Mouse (Mus musculus): ENCODE measurements around the gene Rnd1. TPM values are rescaled to one million over a fixed set of nuclear protein-coding genes. Genes with fewer than 3 reads are reported as not detected.

Gene Rnd1
- polyA plus RNA-seq, 1 experiment from 2014 or later, result 16.4 TPM

DNA sequence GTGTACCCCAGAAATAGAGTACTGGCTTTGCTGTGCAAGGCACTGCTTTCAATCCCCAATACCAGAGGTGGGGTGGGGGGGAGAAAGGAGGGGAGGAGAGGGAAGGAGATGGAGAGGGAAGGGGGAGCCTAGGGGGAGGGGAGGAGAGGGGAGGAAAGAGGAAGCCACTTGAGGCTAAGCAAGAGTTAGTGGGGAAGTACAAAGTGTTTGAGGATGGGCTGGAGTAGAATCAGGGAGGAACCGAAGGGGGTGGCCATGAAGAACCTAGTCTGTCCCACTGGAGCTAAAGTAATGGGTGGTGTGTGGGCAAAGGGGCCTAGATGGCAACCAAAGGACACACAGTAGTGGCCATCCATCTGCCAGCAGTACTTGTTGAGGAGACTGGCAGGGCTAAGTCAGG, 6.5 kb upstream of the Rnd1 start:
- H3K9me3 ChIP-seq (ENCODE audit: control insufficient read depth, low read length), result no peaks in the 10 kb centered on the region
- WGBS, result 94% methylated on average over 1 of the region's 1 CpGs
- no peak overlapping the region for H3K4me2 ChIP-seq (ENCODE audit: low read length)
- no peak for ATAC-seq
- H3K4me3 ChIP-seq (replicated peaks; ENCODE audit: low read length), result no peak overlapping the region
- H3K4me1 ChIP-seq (replicated peaks; ENCODE audit: control insufficient read depth, insufficient read depth, low read length), result no peaks in the 10 kb centered on the region
- H3K27ac ChIP-seq (ENCODE audit: low read length), result no peak overlapping the region
- H3K36me3 ChIP-seq (ENCODE audit: control insufficient read depth, insufficient read depth), result no peaks in the 10 kb centered on the region
- H3K9ac ChIP-seq (replicated peaks; ENCODE audit: low read depth, low read length), result no peak overlapping the region
- H3K27me3 ChIP-seq (replicated peaks; ENCODE audit: control insufficient read depth, insufficient read depth, low read length), result no peaks in the 10 kb centered on the region

DNA sequence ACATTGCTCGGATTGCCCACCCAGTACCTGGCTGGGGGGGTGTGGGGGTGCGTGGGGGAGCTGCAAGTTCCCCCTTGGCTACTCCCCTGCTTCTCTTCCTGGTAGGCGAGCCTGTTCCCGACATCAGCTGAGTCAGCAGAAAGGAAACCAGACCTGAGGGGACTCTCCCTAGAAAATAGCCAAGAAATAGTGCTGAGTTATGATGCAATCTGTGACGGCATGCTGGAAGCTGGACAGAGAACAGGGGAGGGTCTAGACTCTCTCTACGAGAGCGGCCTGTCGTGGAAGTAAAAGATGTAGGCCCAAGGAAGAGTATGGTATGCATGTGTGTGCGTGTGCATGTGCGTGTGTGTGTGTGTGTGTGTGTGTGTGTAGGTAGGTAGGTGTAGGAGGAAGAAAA, 5.9 kb upstream of the Rnd1 start:
- no peak overlapping the region for H3K4me2 ChIP-seq (ENCODE audit: low read length)
- ATAC-seq, result no peak
- no peak overlapping the region for H3K4me3 ChIP-seq (replicated peaks; ENCODE audit: low read length)
- no peaks in the 10 kb centered on the region for H3K36me3 ChIP-seq (ENCODE audit: control insufficient read depth, insufficient read depth)
- H3K27ac ChIP-seq (ENCODE audit: low read length), result no peak overlapping the region
- 76% methylated on average over 10 of the region's 10 CpGs for WGBS
- H3K27me3 ChIP-seq (replicated peaks; ENCODE audit: control insufficient read depth, insufficient read depth, low read length), result no peaks in the 10 kb centered on the region
- no peaks in the 10 kb centered on the region for H3K9me3 ChIP-seq (ENCODE audit: control insufficient read depth, low read length)
- no peak overlapping the region for H3K9ac ChIP-seq (replicated peaks; ENCODE audit: low read depth, low read length)
- no peaks in the 10 kb centered on the region for H3K4me1 ChIP-seq (replicated peaks; ENCODE audit: control insufficient read depth, insufficient read depth, low read length)

DNA sequence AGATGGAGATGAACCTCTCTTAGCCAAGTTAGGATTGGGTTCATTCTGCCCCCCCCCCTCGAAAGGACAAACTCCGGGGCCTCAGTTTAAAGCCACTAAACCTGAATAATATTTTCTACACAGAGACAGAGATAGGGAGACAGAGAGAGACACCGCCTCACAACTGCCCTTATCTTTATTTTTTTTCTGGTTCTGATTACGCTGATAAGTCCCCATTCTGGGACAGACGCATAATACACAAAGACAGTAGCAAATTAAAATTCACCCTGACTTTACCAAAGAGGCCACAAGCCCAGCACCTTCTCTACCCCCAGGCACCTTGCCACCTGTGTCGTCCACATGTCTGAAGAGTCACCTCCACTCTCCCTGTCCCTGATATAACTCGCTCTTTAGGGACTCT, 4.4 kb upstream of the Rnd1 start:
- Histone ChIP-seq H3K9me3 (ENCODE audit: control insufficient read depth, low read length) (no peaks in the 10 kb centered on the region), H3K36me3 (ENCODE audit: control insufficient read depth, insufficient read depth) (no peaks in the 10 kb centered on the region), H3K4me2 (ENCODE audit: low read length) (no peak overlapping the region), H3K27me3 (replicated peaks; ENCODE audit: control insufficient read depth, insufficient read depth, low read length) (no peaks in the 10 kb centered on the region), H3K4me1 (replicated peaks; ENCODE audit: control insufficient read depth, insufficient read depth, low read length) (peaks cover 8% of the 10 kb centered on the region), H3K9ac (replicated peaks; ENCODE audit: low read depth, low read length) (no peak overlapping the region), H3K4me3 (replicated peaks; ENCODE audit: low read length) (no peak overlapping the region), H3K27ac (ENCODE audit: low read length) (no peak overlapping the region)
- 87% methylated on average over 7 of the region's 7 CpGs for WGBS
- ATAC-seq, result no peak

- no peaks in the 10 kb centered on the region for H3K27me3 ChIP-seq (replicated peaks; ENCODE audit: control insufficient read depth, insufficient read depth, low read length)
- H3K4me3 ChIP-seq (replicated peaks; ENCODE audit: low read length), result no peak overlapping the region
- H3K9ac ChIP-seq (replicated peaks; ENCODE audit: low read depth, low read length), result no peak overlapping the region
- H3K4me1 ChIP-seq (replicated peaks; ENCODE audit: control insufficient read depth, insufficient read depth, low read length), result peaks cover 17% of the 10 kb centered on the region
- H3K36me3 ChIP-seq (ENCODE audit: control insufficient read depth, insufficient read depth), result no peaks in the 10 kb centered on the region
- WGBS, result 91% methylated on average over 8 of the region's 8 CpGs
- ATAC-seq, result no peak
- H3K4me2 ChIP-seq (ENCODE audit: low read length), result no peak overlapping the region
- H3K9me3 ChIP-seq (ENCODE audit: control insufficient read depth, low read length), result no peaks in the 10 kb centered on the region
- no peak overlapping the region for H3K27ac ChIP-seq (ENCODE audit: low read length)
Measured at GRCm38 (mm10) chr15:98680660-98681059, 3.4 kb upstream of the Rnd1 start.

DNA sequence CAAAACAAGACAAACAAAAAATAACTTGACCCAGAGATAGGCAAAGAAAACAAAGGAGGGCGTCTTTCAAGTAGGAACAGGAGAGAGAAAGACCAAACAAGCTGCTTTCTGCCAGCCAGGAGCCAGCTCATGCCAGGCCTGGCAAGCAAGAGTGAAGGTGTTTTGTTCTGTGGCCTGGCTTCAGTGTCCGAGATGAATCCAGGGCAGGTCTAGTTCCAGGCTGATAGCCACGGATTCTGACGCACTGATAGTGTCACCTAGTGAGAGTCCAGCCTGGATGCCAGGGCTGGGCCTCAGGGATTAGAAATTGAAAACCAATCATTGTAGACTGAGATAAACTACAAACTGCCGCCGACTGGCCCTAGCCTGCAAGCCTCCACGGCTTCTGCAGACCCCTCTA, 716 bp upstream of the Rnd1 start:
- Histone ChIP-seq H3K9ac (replicated peaks; ENCODE audit: low read depth, low read length) (no peak overlapping the region), H3K9me3 (ENCODE audit: control insufficient read depth, low read length) (no peaks in the 10 kb centered on the region), H3K4me1 (replicated peaks; ENCODE audit: control insufficient read depth, insufficient read depth, low read length) (peaks cover 35% of the 10 kb centered on the region), H3K4me2 (ENCODE audit: low read length) (no peak overlapping the region), H3K36me3 (ENCODE audit: control insufficient read depth, insufficient read depth) (no peaks in the 10 kb centered on the region), H3K27ac (ENCODE audit: low read length) (no peak overlapping the region), H3K27me3 (replicated peaks; ENCODE audit: control insufficient read depth, insufficient read depth, low read length) (no peaks in the 10 kb centered on the region), H3K4me3 (replicated peaks; ENCODE audit: low read length) (no peak overlapping the region)
- no peak for ATAC-seq
- WGBS, result 66% methylated on average over 7 of the region's 7 CpGs

DNA sequence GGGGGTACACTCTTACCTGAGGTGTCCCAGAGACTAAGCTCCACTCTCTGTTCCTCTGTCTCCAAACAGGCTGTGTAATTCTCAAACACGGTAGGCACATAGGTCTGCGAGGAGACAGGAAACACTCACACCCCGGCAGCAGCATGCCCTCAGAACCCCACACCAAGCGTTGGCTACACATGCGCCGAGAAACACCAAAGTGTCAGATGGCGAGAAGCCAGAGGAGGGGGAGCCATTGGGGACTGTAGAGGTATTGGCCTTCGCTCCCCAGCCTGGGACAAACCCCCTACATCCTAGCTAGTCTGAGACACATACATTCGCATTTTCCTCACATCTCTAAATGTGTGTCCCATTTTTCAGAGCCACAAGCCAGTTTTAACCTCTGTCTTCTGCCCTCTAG, 790 bp downstream of the Rnd1 start:
- H3K9ac ChIP-seq (replicated peaks; ENCODE audit: low read depth, low read length), result peak overlapping the region; percentile 53
- H3K27me3 ChIP-seq (replicated peaks; ENCODE audit: control insufficient read depth, insufficient read depth, low read length), result no peaks in the 10 kb centered on the region
- no peak overlapping the region for H3K27ac ChIP-seq (ENCODE audit: low read length)
- H3K4me1 ChIP-seq (replicated peaks; ENCODE audit: control insufficient read depth, insufficient read depth, low read length), result peaks cover 35% of the 10 kb centered on the region
- H3K36me3 ChIP-seq (ENCODE audit: control insufficient read depth, insufficient read depth), result no peaks in the 10 kb centered on the region
- no peaks in the 10 kb centered on the region for H3K9me3 ChIP-seq (ENCODE audit: control insufficient read depth, low read length)
- H3K4me2 ChIP-seq (ENCODE audit: low read length), result peak overlapping the region; percentile 91
- no peak for ATAC-seq
- H3K4me3 ChIP-seq (replicated peaks; ENCODE audit: low read length), result peak overlapping the region; percentile 54
- 1% methylated on average over 9 of the region's 9 CpGs for WGBS

GRCm38 (mm10) chr15:98675634-98676250, 1.5 kb downstream of the Rnd1 start:
- peak overlapping the region; percentile 53 for H3K9ac ChIP-seq (replicated peaks; ENCODE audit: low read depth, low read length)
- H3K27me3 ChIP-seq (replicated peaks; ENCODE audit: control insufficient read depth, insufficient read depth, low read length), result no peaks in the 10 kb centered on the region
- no peak for ATAC-seq
- peaks cover 35% of the 10 kb centered on the region for H3K4me1 ChIP-seq (replicated peaks; ENCODE audit: control insufficient read depth, insufficient read depth, low read length)
- peak overlapping the region; percentile 70 for H3K27ac ChIP-seq (ENCODE audit: low read length)
- H3K4me3 ChIP-seq (replicated peaks; ENCODE audit: low read length), result peak overlapping the region; percentile 54
- no peaks in the 10 kb centered on the region for H3K36me3 ChIP-seq (ENCODE audit: control insufficient read depth, insufficient read depth)
- 5% methylated on average over 14 of the region's 14 CpGs for WGBS
- peak overlapping the region; percentile 91 for H3K4me2 ChIP-seq (ENCODE audit: low read length)
- no peaks in the 10 kb centered on the region for H3K9me3 ChIP-seq (ENCODE audit: control insufficient read depth, low read length)

DNA sequence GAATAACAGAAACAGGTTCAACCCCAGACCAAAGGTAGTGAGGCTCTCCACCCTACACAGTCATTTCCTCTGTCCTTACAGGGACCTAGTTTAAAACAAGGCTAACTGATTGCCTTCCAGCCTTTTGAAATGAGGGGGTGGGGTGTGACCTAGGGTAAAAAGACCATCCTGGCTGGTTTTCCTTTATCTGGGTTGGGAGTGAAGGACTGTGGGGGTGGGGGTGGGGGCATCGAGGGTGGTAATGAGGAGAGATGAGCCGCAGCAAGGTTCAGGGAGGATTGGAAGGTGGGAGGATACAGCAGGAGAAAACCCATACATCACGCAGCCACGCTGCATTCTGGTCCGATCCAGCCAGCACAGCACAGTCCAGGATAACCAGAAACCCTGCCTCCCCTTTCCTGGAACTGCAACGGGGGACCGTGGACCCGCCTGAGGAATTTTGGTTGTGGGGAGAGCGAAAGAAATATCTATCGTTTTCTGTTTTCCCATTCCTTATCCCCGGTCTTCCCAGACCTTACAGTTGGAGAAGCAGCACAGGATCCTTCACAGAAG, 2.2 kb downstream of the Rnd1 start:
- Histone ChIP-seq H3K9me3 (ENCODE audit: control insufficient read depth, low read length) (no peaks in the 10 kb centered on the region), H3K27me3 (replicated peaks; ENCODE audit: control insufficient read depth, insufficient read depth, low read length) (no peaks in the 10 kb centered on the region), H3K4me2 (ENCODE audit: low read length) (peak overlapping the region; percentile 91), H3K27ac (ENCODE audit: low read length) (peak overlapping the region; percentile 70), H3K36me3 (ENCODE audit: control insufficient read depth, insufficient read depth) (no peaks in the 10 kb centered on the region), H3K4me3 (replicated peaks; ENCODE audit: low read length) (peak overlapping the region; percentile 54), H3K9ac (replicated peaks; ENCODE audit: low read depth, low read length) (peak overlapping the region; percentile 53), H3K4me1 (replicated peaks; ENCODE audit: control insufficient read depth, insufficient read depth, low read length) (peaks cover 35% of the 10 kb centered on the region)
- ATAC-seq, result no peak
- 21% methylated on average over 11 of the region's 11 CpGs for WGBS

DNA sequence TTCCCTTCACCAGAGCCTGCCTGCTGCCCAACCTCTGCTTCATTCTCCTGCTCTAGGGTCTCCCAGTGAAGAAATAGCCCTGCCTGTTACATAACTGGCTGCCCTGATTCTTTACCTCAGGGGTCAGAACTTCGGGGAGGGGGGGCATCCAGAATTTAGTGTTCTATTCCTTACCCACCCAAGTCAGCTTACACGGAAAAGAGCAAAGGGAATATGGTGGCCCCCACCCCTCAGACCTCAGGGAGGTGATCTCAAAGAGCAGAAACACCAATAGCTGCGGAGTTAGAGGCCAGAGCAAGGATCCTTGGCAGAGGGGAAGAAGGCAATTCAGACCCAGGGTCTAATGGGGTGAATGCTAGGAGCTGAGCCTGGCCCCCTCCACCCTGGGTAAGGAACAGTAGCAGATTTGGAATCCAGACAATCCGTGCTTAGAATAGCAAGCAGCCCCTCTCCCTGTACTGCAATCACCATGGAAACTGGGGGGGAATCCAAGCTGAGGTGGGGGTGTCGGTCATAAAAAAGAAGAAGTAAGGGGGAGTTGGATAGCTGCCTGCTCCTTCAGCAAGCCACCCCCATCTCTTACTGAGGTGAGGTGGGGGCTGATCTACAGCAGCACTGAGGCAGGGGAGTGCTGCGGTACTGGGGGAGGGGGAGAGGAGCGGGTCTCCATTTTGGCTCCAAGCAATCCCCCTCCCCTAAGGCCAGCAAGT, 2.8 kb downstream of the Rnd1 start:
- Histone ChIP-seq H3K4me1 (replicated peaks; ENCODE audit: control insufficient read depth, insufficient read depth, low read length) (peaks cover 35% of the 10 kb centered on the region), H3K27me3 (replicated peaks; ENCODE audit: control insufficient read depth, insufficient read depth, low read length) (no peaks in the 10 kb centered on the region), H3K27ac (ENCODE audit: low read length) (peak overlapping the region; percentile 70), H3K4me2 (ENCODE audit: low read length) (peak overlapping the region; percentile 91), H3K36me3 (ENCODE audit: control insufficient read depth, insufficient read depth) (no peaks in the 10 kb centered on the region), H3K4me3 (replicated peaks; ENCODE audit: low read length) (peak overlapping the region; percentile 54), H3K9ac (replicated peaks; ENCODE audit: low read depth, low read length) (peak overlapping the region; percentile 53), H3K9me3 (ENCODE audit: control insufficient read depth, low read length) (no peaks in the 10 kb centered on the region)
- WGBS, result 6% methylated on average over 7 of the region's 7 CpGs
- ATAC-seq, result peak; percentile 67

Measured in forebrain, embryonic 16.5 days (tissue).